Mouse (Mus musculus): ENCODE results near the gene Olfr459.

GRCm38 (mm10) chr6:41762370-41762757 is 12.6 kb downstream of the Olfr459 start:
- TF ChIP-seq CTCF (IDR thresholded peaks at IDR 0.05; ENCODE audit: low read depth) = no peak
- no peak for TF ChIP-seq EP300 (IDR thresholded peaks at IDR 0.05; ENCODE audit: low read depth)
